Mouse (Mus musculus) neural tube, embryonic 10.5 days (tissue): ENCODE measurements around the gene Ampd2.

Experiments used
- DNase-seq: peaks from one replicate; pipeline ENCODE4 v3.0.0-alpha.2; 2017; ENCODE audit warnings: low spot score; ENCODE audit errors: extremely low spot score

Gene Ampd2

DNA sequence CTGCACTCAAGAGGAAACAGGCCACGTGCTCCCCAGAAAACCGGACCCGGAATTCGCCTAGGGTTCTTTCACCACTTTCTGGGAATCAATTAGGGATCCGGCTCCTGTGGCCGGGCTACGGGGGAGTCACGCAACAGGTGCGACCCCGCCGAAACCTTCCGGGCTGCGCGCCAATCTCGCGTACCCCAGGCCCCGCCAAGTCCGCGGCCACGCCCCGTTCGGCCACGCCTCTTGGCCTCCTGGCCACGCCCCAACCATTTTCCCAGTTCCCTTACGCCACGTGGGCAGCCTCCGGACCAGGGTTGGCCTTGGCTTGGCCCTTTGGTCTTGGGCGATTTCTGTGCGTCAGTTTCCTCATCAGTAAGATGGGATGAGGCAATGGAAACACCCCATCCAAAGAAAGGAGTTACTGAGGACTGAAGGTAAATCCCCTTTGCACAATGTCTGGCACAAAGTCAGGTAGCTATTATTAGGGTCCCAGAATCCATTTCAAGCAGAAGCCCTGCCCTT lies at the start of gene Ampd2:
Gene Ampd2, minus strand, starts transcription at position 182 of the 510 bp plus-strand sequence.
- peak; percentile 89 for DNase-seq

- no peak for DNase-seq
These were observed 48.2 kb upstream of the Ampd2 start for GRCm38 (mm10) chr3:108134701-108135100.

DNA sequence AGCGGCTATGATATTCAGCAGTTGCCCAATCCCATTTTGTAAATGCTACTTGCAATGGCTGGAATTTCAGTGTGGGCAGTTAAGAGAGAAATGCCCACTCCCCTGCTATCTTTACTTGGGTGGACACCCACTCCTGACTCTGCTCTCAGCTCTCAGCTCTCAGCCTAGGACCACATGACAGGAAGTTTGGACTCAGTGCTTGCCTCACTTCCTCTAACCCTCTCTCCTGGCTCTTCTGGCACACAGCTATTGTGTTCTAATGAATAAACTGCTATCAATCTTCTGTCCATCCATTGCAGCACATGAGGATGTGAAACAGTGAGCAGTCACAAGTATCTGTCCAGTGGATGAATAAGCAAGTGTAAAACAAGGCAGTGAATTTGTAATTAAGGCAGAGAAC lies 46.0 kb upstream of the Ampd2 start:
- DNase-seq, result no peak

GRCm38 (mm10) chr3:108131821-108132220 lies 45.4 kb upstream of the Ampd2 start:
- DNase-seq, result no peak

- DNase-seq, result no peak
These were observed 44.8 kb upstream of the Ampd2 start for GRCm38 (mm10) chr3:108131216-108131615.

DNA sequence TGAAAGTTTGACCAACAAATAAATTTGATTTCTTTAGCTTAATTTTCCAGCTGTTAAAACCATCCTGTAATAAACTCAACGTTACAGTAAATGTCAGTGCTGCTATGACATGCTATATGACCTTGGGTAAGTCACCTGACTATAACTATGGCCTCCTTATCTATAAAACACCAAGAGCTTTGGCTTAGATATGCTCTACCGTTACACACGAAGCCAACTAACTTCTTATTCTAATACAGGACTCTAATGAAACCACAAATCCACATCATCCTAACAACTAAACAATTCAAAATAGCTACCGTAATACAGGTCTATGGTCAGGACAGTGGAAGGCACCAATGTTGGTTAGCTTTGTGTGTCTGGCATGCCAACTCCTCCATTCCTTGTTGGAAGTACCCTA lies 43.4 kb upstream of the Ampd2 start:
- DNase-seq, result no peak

DNA sequence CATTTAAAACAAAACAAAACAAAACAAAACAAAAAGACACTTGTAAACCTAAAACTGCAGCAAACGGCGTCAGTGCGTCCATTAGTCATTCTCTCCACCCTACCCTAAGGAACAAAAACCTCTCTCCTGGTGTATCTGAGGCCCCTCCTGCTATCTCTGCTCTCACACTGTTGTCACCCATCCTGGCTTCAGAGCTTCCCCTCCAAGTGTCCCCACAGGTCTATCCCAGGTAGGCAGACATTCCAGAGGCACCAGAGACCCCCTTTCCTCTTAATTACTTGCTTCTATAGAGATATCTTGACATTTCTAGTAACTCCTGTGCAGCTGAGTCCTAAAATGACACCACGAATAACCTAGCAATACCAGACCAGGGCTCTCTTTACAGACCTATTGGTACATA lies 42.9 kb upstream of the Ampd2 start:
- DNase-seq, result no peak

DNA sequence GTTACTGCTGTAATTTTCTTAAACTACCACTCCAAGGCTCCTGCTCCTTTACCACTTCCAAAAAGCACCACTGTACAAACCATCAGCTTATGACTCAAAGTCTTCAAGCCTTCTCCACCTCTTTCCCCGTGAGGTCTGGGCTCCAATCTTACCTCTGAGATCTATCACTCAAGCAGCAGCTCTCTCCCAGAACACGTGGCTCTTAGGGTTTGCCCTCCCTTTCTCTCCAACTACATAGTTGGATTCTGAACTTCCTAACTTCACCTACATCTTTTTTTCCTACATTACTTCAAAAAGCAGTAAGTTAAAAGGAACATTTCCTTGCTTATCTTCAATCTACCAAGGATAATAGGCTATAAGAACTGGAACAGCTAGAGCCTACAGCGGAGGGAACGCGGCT lies 42.1 kb upstream of the Ampd2 start:
- DNase-seq, result no peak

DNA sequence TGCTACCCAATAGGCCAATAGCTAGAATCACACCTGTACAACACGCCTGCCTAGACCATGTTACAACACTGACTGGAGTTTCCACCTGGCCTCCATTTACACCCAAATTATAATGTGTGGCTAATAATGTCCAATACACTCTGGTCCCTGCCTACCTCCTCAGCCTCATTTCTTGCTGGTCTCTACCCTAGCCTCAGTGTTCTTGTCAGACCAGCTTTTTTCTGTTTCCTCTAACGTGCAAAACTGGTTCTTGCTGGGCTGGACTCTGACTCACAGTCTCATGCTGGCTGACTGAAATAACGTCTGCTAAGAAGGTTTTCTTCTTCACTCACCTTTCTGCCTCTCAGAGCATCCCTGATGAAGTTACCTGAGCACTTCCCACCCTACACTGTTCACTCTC lies 39.9 kb upstream of the Ampd2 start:
- no peak for DNase-seq

DNA sequence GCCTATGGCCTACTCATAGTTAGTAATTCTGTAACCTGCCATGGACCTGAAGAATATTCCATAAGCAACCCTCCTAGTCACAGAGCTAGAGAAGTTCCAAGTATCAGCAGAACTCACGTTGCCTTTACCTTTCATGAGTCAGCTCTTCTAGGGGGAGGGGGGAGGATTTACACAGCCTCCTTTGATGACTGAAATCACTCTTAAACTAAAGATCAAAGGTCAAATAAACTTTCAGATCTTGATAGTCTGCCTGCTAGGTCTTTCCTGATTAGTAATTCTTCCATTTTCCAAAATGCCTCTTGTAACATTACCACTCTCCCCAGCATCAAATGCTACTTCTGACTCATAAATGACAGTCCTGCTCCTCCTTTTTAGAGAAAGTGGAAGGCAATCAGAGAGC lies 37.7 kb upstream of the Ampd2 start:
- DNase-seq, result no peak

DNA sequence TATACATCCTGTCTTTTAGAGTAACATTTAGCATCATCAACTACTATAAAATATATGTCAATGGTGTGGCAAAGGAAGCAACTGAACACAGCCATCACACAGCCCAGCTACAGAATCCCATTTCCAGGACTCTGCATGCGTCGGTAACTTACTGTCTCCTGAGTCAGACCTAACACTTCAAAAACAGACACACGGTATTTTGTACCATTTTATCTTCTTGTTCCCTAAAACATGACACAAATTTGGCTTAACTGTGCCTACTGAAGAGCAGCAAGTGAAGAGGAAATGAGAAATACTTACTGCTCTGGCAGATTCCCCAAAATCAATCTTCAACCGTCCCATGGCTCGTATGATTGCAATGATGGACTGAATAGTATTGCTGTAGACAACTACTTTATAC lies 36.8 kb upstream of the Ampd2 start:
- no peak for DNase-seq

DNA sequence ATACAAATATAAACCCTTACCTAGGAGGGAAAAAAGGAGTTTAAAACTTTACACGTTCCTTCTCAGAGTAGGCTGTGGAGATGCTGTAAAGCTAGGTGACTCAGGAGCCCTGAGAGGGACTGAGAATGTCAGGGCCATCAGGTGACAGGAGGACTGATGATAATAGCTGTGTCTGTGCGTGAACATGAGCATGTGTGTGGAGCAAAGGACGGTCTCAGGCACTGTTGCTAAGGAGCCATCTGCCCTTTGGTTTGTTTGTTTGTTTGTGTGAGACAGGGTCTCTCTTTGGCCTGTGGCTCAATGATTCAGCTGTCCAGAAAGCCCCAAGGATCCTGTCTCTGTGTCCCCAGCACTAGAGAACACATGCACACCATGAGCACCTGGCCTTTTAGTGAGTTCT lies 34.6 kb upstream of the Ampd2 start:
- no peak for DNase-seq

- DNase-seq, result no peak
These were observed 31.0 kb upstream of the Ampd2 start for GRCm38 (mm10) chr3:108117465-108117864.

DNA sequence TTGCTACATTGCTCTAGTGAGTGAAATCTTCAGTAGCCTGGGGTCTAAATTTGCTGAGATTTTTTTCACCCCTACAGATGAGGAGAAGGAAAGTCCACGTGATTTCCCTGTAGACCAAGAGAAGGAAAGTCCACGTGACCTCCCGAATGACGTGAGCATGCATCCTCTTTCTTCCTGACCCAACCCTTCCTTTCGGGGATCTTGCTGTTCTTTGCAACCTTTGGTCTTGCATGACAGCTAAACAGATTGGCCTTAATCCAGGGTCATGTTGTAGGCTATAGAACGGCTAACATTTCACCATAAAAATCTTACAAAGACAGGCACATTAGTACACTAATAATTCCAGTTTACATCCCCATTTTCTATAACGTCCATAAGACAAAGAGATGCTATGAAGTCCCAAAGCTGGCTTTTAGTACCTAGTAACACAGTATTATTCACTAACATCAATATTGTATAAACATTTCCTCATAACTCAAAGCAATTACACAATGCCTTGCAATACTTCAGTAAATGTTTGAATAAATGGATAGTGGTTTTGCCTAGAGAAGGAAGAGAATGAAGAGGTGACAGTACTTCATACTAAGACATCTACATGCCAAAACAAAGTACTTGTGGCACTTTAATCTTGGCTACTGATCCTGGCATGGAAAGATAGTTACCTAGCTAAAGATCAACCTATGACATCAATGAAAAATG lies 27.3 kb upstream of the Ampd2 start:
- DNase-seq, result no peak

GRCm38 (mm10) chr3:108112666-108113065 lies 26.2 kb upstream of the Ampd2 start:
- DNase-seq, result no peak

DNA sequence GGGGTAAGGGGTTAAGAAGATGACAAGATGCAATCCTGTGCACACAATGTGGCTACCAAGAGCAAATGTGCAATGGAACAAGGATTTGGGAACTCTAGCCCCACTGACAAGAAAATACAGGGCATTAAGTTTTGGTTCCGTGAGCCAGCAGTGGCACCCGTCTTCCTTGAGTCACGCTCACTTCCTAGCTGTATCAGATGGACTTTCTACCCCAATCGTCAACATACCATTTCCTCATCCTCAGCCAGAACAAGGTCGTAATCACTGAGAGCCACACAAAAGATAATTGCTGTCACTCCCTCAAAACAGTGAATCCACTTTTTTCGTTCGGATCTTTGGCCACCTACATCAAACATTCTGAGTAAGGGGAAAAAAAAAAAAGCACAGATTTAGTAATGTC lies 25.8 kb upstream of the Ampd2 start:
- DNase-seq, result no peak

GRCm38 (mm10) chr3:108111320-108111719 lies 24.9 kb upstream of the Ampd2 start:
- no peak for DNase-seq

GRCm38 (mm10) chr3:108105281-108105680 lies 18.8 kb upstream of the Ampd2 start:
- no peak for DNase-seq

DNA sequence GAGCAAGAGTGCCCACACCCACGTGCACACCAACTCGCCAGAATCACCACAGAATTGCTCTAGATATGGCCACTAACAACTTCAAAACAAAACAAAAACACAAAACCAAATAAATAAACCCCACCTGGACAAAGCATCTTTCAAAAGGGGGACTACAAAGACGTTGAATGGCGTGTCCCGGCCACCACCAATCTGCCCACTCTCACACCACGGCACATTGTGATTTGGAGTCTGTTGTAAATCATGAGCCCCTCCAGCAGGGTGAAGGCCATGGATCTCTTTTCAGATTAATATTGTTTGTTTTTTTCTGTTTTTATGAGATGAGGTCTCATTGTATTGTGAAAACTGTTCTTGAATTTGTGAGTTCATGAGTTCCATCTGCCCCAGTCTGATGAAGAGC lies 15.6 kb upstream of the Ampd2 start:
- no peak for DNase-seq

- no peak for DNase-seq
These were observed 15.1 kb upstream of the Ampd2 start for GRCm38 (mm10) chr3:108101594-108101993.

DNA sequence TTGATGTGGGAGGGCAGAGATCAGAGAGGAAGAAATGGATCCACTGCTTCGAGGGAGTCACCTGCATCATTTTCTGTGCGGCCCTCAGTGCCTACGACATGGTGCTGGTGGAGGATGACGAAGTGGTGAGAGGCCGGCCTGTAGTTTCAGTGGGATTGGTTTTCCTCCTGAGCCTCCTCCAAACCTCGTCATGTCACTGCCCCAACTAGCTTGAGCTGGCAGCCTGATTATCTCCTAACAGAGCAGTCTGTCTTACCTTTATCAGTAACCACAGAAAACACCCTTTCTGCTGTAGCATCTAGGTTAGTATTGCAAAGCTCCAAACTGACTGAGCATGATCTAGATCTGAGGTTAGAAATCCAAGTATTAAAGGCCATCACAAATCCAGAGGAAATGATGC lies 11.9 kb upstream of the Ampd2 start:
- DNase-seq, result no peak

GRCm38 (mm10) chr3:108097656-108098055 lies 11.2 kb upstream of the Ampd2 start:
- no peak for DNase-seq

- DNase-seq, result no peak
These were observed 10.3 kb upstream of the Ampd2 start for GRCm38 (mm10) chr3:108096726-108097125.

DNA sequence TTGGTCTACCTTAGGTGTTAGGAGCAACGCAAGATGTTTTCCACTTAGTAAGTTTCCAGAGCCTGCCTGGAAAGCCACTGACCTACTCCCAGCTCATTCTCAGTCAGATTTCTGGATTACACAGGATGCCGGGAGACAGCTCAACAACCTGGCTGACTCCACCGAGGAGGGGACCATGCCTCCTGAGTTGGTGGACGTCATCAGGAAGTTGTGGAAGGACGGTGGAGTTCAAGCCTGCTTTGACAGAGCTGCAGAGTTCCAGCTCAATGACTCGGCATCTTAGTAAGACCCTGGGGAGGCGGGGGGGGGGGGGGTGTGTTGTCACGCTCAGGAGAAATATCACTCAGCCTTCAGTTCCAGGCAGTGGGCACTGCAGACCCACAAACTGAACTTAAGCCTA lies 9.8 kb upstream of the Ampd2 start:
- DNase-seq, result no peak
